Mouse (Mus musculus) ES-Bruce4 (cell line): ENCODE results near the gene Txn2. TPM values are rescaled to one million over a fixed set of nuclear protein-coding genes. Genes with fewer than 3 reads are reported as not detected.

Experiments
- H3K27ac ChIP-seq: 2 replicates; pipeline ENCODE4 v1.5.1; 2012; ENCODE audit warnings: low read length, inconsistent platforms; ENCODE audit not compliant: insufficient read depth
- H3K27me3 ChIP-seq: 2 replicates; pipeline ENCODE4 v1.6.1; 2012; ENCODE audit warnings: mild to moderate bottlenecking, low read length, inconsistent platforms; ENCODE audit not compliant: control insufficient read depth, poor library complexity, insufficient read depth, severe bottlenecking
- H3K36me3 ChIP-seq: 2 replicates; pipeline ENCODE4 v1.6.1; 2012; ENCODE audit warnings: inconsistent platforms, mild to moderate bottlenecking, low read length, moderate library complexity; ENCODE audit not compliant: control insufficient read depth, poor library complexity, insufficient read depth, severe bottlenecking
- H3K4me1 ChIP-seq: one replicate; pipeline ENCODE4 v1.8.1; 2011; ENCODE audit warnings: low read length; ENCODE audit not compliant: control insufficient read depth, insufficient read depth
- H3K4me3 ChIP-seq: 2 replicates; pipeline ENCODE4 v1.5.1; 2011; ENCODE audit warnings: low read depth, mild to moderate bottlenecking, low read length
- H3K9ac ChIP-seq: 2 replicates; pipeline ENCODE4 v1.6.1; 2012; ENCODE audit warnings: low read depth, mild to moderate bottlenecking, inconsistent platforms; ENCODE audit not compliant: poor library complexity, severe bottlenecking
- H3K9me3 ChIP-seq: replicated peaks from 2 replicates; pipeline ENCODE4 v1.6.1; 2012; ENCODE audit warnings: mild to moderate bottlenecking, low read length, inconsistent platforms; ENCODE audit not compliant: control insufficient read depth, poor library complexity, insufficient read depth, severe bottlenecking
- CTCF ChIP-seq: IDR thresholded peaks from one replicate; pipeline ENCODE4 v1.8.1; 2011; ENCODE audit warnings: low read depth, low read length
- EP300 ChIP-seq: IDR thresholded peaks from 2 replicates; pipeline ENCODE4 v1.6.1; 2011; ENCODE audit warnings: low read depth, low read length; ENCODE audit not compliant: insufficient read depth
- POLR2A ChIP-seq: IDR thresholded peaks from one replicate; pipeline ENCODE4 v1.8.1; 2011; ENCODE audit warnings: low read length; ENCODE audit not compliant: insufficient read depth
- polyA plus RNA-seq: library from polyadenylated mRNA; stranded (reverse); fragments of >200 nt; gene quantifications from 2 replicates; pipeline ENCODE4 v1.2.4, GENCODE M21; 2011; ENCODE audit warnings: low read depth; ENCODE audit not compliant: missing spikeins, insufficient read depth, insufficient read length

The Txn2 gene
- polyA plus RNA-seq, 1 experiment = 167 TPM

DNA sequence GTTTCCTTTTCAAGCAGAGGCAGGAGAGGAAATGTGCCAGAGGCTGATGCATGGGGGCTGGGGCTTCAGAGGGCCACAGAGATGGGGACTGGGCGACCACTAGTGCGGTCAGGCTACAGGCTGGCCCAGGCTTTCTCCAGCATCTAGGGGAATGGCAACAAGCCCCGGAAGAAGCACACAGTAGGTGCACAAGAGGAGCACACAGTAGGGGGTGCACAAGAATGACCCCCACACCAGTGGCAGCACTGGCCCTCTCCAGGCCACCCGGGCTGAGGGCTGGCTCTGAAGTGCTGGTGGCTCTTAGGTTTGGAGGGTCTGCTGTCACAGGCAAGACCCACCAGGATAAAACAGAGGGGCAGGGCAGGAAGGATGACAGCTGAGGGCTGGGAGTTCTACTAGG, 13.5 kb downstream of the Txn2 start:
- Histone ChIP-seq H3K9me3 (no peaks in the 10 kb centered on the region), H3K4me3 (no peak overlapping the region), H3K36me3 (peaks cover 3% of the 10 kb centered on the region), H3K9ac (no peak overlapping the region), H3K27ac (no peak overlapping the region), H3K27me3 (no peaks in the 10 kb centered on the region), H3K4me1 (peaks cover 11% of the 10 kb centered on the region)
- no peak for TF ChIP-seq CTCF
- no peak for TF ChIP-seq POLR2A
- no peak for TF ChIP-seq EP300

DNA sequence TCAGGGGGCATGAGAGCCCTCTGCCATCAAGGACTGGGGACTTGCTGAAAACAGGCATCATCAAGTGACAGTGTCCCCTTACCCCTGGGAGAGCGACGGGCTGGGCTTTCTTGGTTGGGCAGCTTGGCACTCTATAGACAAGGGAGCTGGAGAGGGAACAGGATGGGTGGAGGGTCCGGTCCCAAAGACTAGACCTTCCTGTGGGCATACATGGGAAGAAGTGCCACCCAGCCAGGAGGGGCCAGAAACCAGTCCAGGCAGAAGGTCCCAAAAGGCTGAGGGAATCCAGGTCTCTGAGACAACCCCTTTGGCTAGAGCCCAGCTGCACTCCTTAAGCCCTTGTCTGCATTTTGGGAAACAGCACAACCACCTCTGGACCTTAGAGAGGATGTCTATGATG, 14.3 kb downstream of the Txn2 start:
- Histone ChIP-seq H3K9ac (no peak overlapping the region), H3K4me1 (peaks cover 14% of the 10 kb centered on the region), H3K27ac (no peak overlapping the region; the same call in 1 of the 2 replicates), H3K27me3 (no peaks in the 10 kb centered on the region), H3K9me3 (no peaks in the 10 kb centered on the region), H3K36me3 (peaks cover 3% of the 10 kb centered on the region), H3K4me3 (no peak overlapping the region)
- TF ChIP-seq POLR2A (no peak), EP300 (no peak), CTCF (no peak)

DNA sequence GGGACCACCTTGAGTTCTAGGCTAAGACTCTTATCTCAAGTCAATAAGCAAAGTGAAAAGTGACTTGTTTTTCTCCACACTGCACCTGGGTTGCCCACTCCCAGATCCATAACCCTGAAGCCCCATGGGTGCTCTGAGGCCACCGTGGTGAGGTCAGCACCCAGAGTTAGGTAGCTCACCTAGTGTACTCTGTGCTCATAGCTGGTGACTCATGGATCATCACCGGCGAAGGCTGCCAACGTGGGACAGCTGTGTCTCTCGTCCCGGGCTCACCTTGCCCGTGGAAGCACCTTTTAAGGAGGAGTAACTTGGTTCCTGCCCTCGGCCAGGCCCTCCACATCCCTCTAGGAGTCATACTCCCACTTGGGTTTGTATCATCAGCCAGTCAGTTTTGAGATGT, 15.8 kb downstream of the Txn2 start:
- Histone ChIP-seq H3K9ac (no peak overlapping the region), H3K27me3 (no peaks in the 10 kb centered on the region), H3K27ac (peak overlapping the region; percentile 78), H3K36me3 (peaks cover 3% of the 10 kb centered on the region), H3K4me3 (no peak overlapping the region), H3K4me1 (peaks cover 16% of the 10 kb centered on the region), H3K9me3 (no peaks in the 10 kb centered on the region)
- TF ChIP-seq CTCF (no peak), POLR2A (no peak), EP300 (no peak)

DNA sequence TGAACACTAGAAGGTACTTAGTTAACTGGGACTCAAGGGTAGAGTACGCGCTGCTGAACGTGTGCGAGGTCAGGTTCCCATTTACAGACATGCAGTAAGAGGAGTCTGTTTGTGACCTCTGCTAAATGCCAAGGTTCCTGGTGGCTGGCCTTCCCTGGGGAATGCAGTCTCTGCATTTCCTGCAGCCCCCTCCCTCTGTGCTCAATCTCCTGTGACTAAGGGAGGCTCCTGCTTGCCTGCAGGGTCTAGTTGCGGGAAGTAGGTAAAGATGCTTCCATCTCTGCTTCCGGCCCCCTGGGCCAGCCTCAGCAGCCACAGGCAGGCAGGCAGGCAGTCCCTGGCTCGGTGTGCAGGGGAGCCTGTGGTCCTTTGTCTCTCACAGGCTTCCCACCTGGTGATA, 16.2 kb downstream of the Txn2 start:
- H3K27ac ChIP-seq = peak overlapping the region; percentile 78
- peaks cover 18% of the 10 kb centered on the region for H3K4me1 ChIP-seq
- H3K9me3 ChIP-seq = no peaks in the 10 kb centered on the region
- peaks cover 3% of the 10 kb centered on the region for H3K36me3 ChIP-seq
- no peak overlapping the region for H3K9ac ChIP-seq
- no peaks in the 10 kb centered on the region for H3K27me3 ChIP-seq
- H3K4me3 ChIP-seq = no peak overlapping the region
- TF ChIP-seq EP300 (peak; percentile 85), CTCF (no peak), POLR2A (no peak)

DNA sequence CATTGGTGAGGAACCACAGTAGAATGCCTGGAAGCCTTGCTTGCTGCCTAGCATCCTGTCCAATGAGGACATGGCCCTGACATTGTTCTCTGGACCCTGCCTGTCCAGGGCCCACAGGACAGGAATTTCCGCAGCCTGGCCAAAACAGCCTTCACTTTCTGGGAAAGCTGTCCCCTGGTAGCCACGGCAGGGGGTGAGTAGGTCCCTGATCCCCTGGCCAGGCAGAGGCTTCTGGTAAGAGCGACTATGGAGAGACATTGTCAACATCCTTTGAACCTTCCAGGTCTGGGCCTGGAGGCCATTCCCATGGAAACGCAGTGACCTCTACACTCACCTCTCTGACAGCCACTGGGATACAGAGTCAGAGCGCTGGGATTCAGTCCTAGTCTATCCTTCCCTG, 16.8 kb downstream of the Txn2 start:
- H3K27ac ChIP-seq = peak overlapping the region; percentile 78
- H3K36me3 ChIP-seq = peaks cover 3% of the 10 kb centered on the region
- TF ChIP-seq EP300 (peak; percentile 67; the same call in 1 of the 2 replicates), POLR2A (no peak), CTCF (no peak)

DNA sequence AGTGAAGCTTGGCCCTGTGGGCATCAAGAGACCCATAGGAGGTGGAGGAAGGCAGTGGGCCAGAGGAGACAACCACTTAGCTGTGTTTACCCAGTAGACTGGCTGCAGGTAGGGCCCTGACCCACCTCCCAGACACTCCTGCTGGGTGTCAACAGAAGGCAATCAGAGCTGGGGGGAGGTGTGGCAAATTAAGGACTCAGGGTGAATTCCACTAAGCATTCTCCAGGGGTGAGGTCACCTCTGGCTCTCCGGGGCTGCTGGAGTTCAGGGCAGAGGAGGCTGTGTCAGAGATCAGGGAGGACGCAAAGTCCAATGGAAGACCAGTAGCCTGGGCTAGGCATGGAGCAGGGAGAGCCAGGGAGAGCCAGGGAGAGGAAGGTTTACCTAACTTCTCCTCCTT, 17.7 kb downstream of the Txn2 start:
- Histone ChIP-seq H3K4me3 (no peak overlapping the region), H3K9ac (no peak overlapping the region), H3K36me3 (peaks cover 3% of the 10 kb centered on the region), H3K27ac (peak overlapping the region; percentile 78), H3K9me3 (no peaks in the 10 kb centered on the region), H3K4me1 (peaks cover 27% of the 10 kb centered on the region), H3K27me3 (no peaks in the 10 kb centered on the region)
- TF ChIP-seq CTCF (no peak), POLR2A (no peak), EP300 (peak; percentile 97)

More for the DNA sequence above, 16.8 kb downstream of the Txn2 start:
- Histone ChIP-seq H3K9me3 (no peaks in the 10 kb centered on the region), H3K27me3 (no peaks in the 10 kb centered on the region), H3K9ac (no peak overlapping the region), H3K4me1 (peaks cover 22% of the 10 kb centered on the region), H3K4me3 (no peak overlapping the region)
